Mouse (Mus musculus) embryonic facial prominence, embryonic 13.5 days (tissue): ENCODE results near the gene Ttc37. TPM values are rescaled to one million over a fixed set of nuclear protein-coding genes. Genes with fewer than 3 reads are reported as not detected.
A peak's percentile ranks its signal among the peaks of the same experiment; 100 is the strongest.

Experiments
- ATAC-seq: fragments of 200-750 bp; cut with Nextera tagmentation; 2 replicates; pipeline ENCODE4 v1.8.0; 2017; ENCODE audit warnings: low read depth; ENCODE audit not compliant: insufficient number of reproducible peaks, insufficient read depth, low FRiP score, low TSS enrichment
- H3K27ac ChIP-seq: fragments of 300-500 bp; sonication (generic); 2 replicates; pipeline ENCODE4 v1.5.1; 2015; ENCODE audit warnings: moderate library complexity, mild to moderate bottlenecking, inconsistent platforms
- H3K27me3 ChIP-seq: fragments of 300-500 bp; sonication (generic); 2 replicates; pipeline ENCODE4 v1.6.1; 2015; ENCODE audit warnings: mild to moderate bottlenecking, inconsistent platforms
- H3K36me3 ChIP-seq: fragments of 300-500 bp; sonication (generic); 2 replicates; pipeline ENCODE4 v1.6.1; 2015; ENCODE audit warnings: mild to moderate bottlenecking, inconsistent platforms
- H3K4me1 ChIP-seq: fragments of 300-500 bp; sonication (generic); 2 replicates; pipeline ENCODE4 v1.6.1; 2015; ENCODE audit warnings: inconsistent platforms
- H3K4me2 ChIP-seq: fragments of 300-500 bp; sonication (generic); 2 replicates; pipeline ENCODE4 v1.6.1; 2015; ENCODE audit warnings: moderate library complexity, mild to moderate bottlenecking, inconsistent platforms
- H3K4me3 ChIP-seq: fragments of 300-500 bp; sonication (generic); 2 replicates; pipeline ENCODE4 v1.5.1; 2015; ENCODE audit warnings: mild to moderate bottlenecking, inconsistent platforms
- H3K9ac ChIP-seq: fragments of 300-500 bp; sonication (generic); 2 replicates; pipeline ENCODE4 v1.6.1; 2015; ENCODE audit warnings: mild to moderate bottlenecking, inconsistent platforms
- H3K9me3 ChIP-seq: fragments of 300-500 bp; sonication (generic); 2 replicates; pipeline ENCODE4 v1.6.1; 2016; ENCODE audit warnings: inconsistent platforms
- WGBS: fragments of 180-500 bp; shearing (Covaris S2); methylation state at CpG from one replicate; pipeline ENCODE4 v1.1.7; 2015; ENCODE audit warnings: mixed read lengths; 5-methylcytosine and 5-hydroxymethylcytosine counted together
- polyA plus RNA-seq: library from polyadenylated mRNA; unstranded; fragments of >200 nt; fragmentation: Nextera tagmentation; extraction: Ambion mirVana; gene quantifications from 2 replicates; pipeline ENCODE4 v1.2.1, GENCODE M21; 2015

The Ttc37 gene
- polyA plus RNA-seq, 1 experiment from 2014 or later = 16.4 TPM

GRCm38 (mm10) chr13:76074323-76074722 lies 24.2 kb upstream of the Ttc37 start:
- no peaks in the 10 kb centered on the region for H3K9me3 ChIP-seq
- no peak overlapping the region for H3K27ac ChIP-seq
- no peak overlapping the region for H3K4me3 ChIP-seq
- H3K4me2 ChIP-seq = no peak overlapping the region
- no peak for ATAC-seq
- H3K9ac ChIP-seq = no peak overlapping the region
- no peaks in the 10 kb centered on the region for H3K27me3 ChIP-seq
- H3K36me3 ChIP-seq = no peaks in the 10 kb centered on the region
- H3K4me1 ChIP-seq = no peaks in the 10 kb centered on the region
- WGBS = 91% methylated on average over 1 of the region's 1 CpGs

DNA sequence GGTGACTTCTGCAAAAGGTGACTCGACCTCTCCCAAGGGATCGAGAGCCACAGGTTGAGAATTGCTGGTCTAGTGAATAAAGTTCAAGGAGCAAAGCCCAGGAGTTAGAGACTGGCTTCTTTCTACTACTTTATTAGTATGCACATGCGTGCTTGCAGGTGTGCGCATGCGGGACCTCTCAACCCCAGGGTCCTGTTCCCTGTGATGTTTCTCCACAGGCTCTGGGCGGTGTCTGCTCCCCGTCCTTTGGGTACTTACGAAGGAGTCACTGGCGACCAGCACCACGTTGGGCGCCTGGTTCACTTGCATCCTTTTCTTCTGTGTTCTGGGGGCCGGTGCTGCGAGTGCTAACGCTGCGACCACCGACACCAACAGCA lies 430 bp upstream of the Ttc37 start:
- WGBS = 3% methylated on average over 16 of the region's 16 CpGs
- Histone ChIP-seq H3K27ac (peak overlapping the region; percentile 79; the same call in 1 of the 2 replicates), H3K4me3 (peak overlapping the region; percentile 75), H3K4me1 (no peaks in the 10 kb centered on the region; the same call in 1 of the 2 replicates), H3K27me3 (no peaks in the 10 kb centered on the region), H3K9ac (peak overlapping the region; percentile 79), H3K36me3 (peaks cover 8% of the 10 kb centered on the region), H3K9me3 (no peaks in the 10 kb centered on the region), H3K4me2 (peak overlapping the region; percentile 57)
- ATAC-seq = peak; percentile 81

GRCm38 (mm10) chr13:76101989-76102388 lies 3.5 kb downstream of the Ttc37 start:
- H3K4me2 ChIP-seq = no peak overlapping the region
- H3K27ac ChIP-seq = no peak overlapping the region
- no peak for ATAC-seq
- no peak overlapping the region for H3K4me3 ChIP-seq
- H3K36me3 ChIP-seq = peaks cover 13% of the 10 kb centered on the region
- H3K9ac ChIP-seq = no peak overlapping the region
- H3K4me1 ChIP-seq = no peaks in the 10 kb centered on the region; the same call in 1 of the 2 replicates
- 93% methylated on average over 2 of the region's 2 CpGs for WGBS
- H3K27me3 ChIP-seq = no peaks in the 10 kb centered on the region
- no peaks in the 10 kb centered on the region for H3K9me3 ChIP-seq

GRCm38 (mm10) chr13:76109069-76109824 lies 10.7 kb downstream of the Ttc37 start:
- Histone ChIP-seq H3K4me3 (no peak overlapping the region), H3K4me2 (no peak overlapping the region), H3K27me3 (no peaks in the 10 kb centered on the region), H3K4me1 (no peaks in the 10 kb centered on the region), H3K36me3 (peaks cover 48% of the 10 kb centered on the region), H3K27ac (no peak overlapping the region), H3K9ac (no peak overlapping the region), H3K9me3 (no peaks in the 10 kb centered on the region)
- 88% methylated on average over 18 of the region's 18 CpGs for WGBS
- no peak for ATAC-seq

- no peak for ATAC-seq
- Histone ChIP-seq H3K36me3 (peaks cover 78% of the 10 kb centered on the region), H3K27me3 (no peaks in the 10 kb centered on the region), H3K4me1 (no peaks in the 10 kb centered on the region), H3K9ac (no peak overlapping the region), H3K4me3 (no peak overlapping the region), H3K27ac (no peak overlapping the region), H3K4me2 (no peak overlapping the region), H3K9me3 (no peaks in the 10 kb centered on the region)
- 75% methylated on average over 4 of the region's 4 CpGs for WGBS
Measured at GRCm38 (mm10) chr13:76128799-76129198, 30.3 kb downstream of the Ttc37 start.

- H3K27me3 ChIP-seq = no peaks in the 10 kb centered on the region
- H3K4me2 ChIP-seq = no peak overlapping the region
- H3K9me3 ChIP-seq = no peaks in the 10 kb centered on the region
- H3K4me1 ChIP-seq = no peaks in the 10 kb centered on the region
- H3K4me3 ChIP-seq = no peak overlapping the region
- no peak overlapping the region for H3K9ac ChIP-seq
- H3K27ac ChIP-seq = no peak overlapping the region
- 83% methylated on average over 4 of the region's 4 CpGs for WGBS
- no peak for ATAC-seq
- H3K36me3 ChIP-seq = peaks cover 66% of the 10 kb centered on the region
Measured at GRCm38 (mm10) chr13:76132415-76132814, 33.9 kb downstream of the Ttc37 start.

- H3K4me3 ChIP-seq = no peak overlapping the region
- no peaks in the 10 kb centered on the region for H3K4me1 ChIP-seq
- H3K36me3 ChIP-seq = peaks cover 57% of the 10 kb centered on the region
- H3K9me3 ChIP-seq = no peaks in the 10 kb centered on the region
- H3K27ac ChIP-seq = no peak overlapping the region
- H3K27me3 ChIP-seq = no peaks in the 10 kb centered on the region
- no peak overlapping the region for H3K4me2 ChIP-seq
- WGBS = 82% methylated on average over 3 of the region's 3 CpGs
- no peak for ATAC-seq
- H3K9ac ChIP-seq = no peak overlapping the region
Measured at GRCm38 (mm10) chr13:76138862-76139261, 40.3 kb downstream of the Ttc37 start.

GRCm38 (mm10) chr13:76141117-76141808 lies 42.7 kb downstream of the Ttc37 start:
- Histone ChIP-seq H3K36me3 (peaks cover 47% of the 10 kb centered on the region), H3K4me3 (no peak overlapping the region)
- WGBS = 92% methylated on average over 12 of the region's 12 CpGs

GRCm38 (mm10) chr13:76150483-76150882 lies 51.9 kb downstream of the Ttc37 start:
- Histone ChIP-seq H3K9me3 (no peaks in the 10 kb centered on the region), H3K4me2 (no peak overlapping the region), H3K27me3 (no peaks in the 10 kb centered on the region), H3K4me3 (no peak overlapping the region), H3K9ac (no peak overlapping the region), H3K4me1 (no peaks in the 10 kb centered on the region), H3K36me3 (peaks cover 50% of the 10 kb centered on the region), H3K27ac (no peak overlapping the region)
- WGBS = 87% methylated on average over 5 of the region's 5 CpGs
- ATAC-seq = no peak

More at GRCm38 (mm10) chr13:76141117-76141808, 42.7 kb downstream of the Ttc37 start:
- Histone ChIP-seq H3K27me3 (no peaks in the 10 kb centered on the region), H3K4me1 (no peaks in the 10 kb centered on the region), H3K4me2 (no peak overlapping the region), H3K9ac (no peak overlapping the region), H3K27ac (no peak overlapping the region), H3K9me3 (no peaks in the 10 kb centered on the region)
- ATAC-seq = no peak

GRCm38 (mm10) chr13:76157099-76157498 lies 58.6 kb downstream of the Ttc37 start:
- 96% methylated on average over 3 of the region's 3 CpGs for WGBS
- Histone ChIP-seq H3K4me2 (no peak overlapping the region), H3K27ac (no peak overlapping the region), H3K4me1 (no peaks in the 10 kb centered on the region), H3K27me3 (no peaks in the 10 kb centered on the region), H3K4me3 (no peak overlapping the region), H3K9me3 (no peaks in the 10 kb centered on the region), H3K9ac (no peak overlapping the region), H3K36me3 (peaks cover 58% of the 10 kb centered on the region)
- no peak for ATAC-seq

GRCm38 (mm10) chr13:76157508-76157907 lies 59.0 kb downstream of the Ttc37 start:
- 92% methylated on average over 1 of the region's 1 CpGs for WGBS
- Histone ChIP-seq H3K9me3 (no peaks in the 10 kb centered on the region; the same call in 1 of the 2 replicates), H3K4me2 (no peak overlapping the region), H3K4me1 (no peaks in the 10 kb centered on the region), H3K36me3 (peaks cover 62% of the 10 kb centered on the region), H3K4me3 (no peak overlapping the region), H3K27me3 (no peaks in the 10 kb centered on the region), H3K9ac (no peak overlapping the region), H3K27ac (no peak overlapping the region)
- ATAC-seq = no peak

- H3K27me3 ChIP-seq = no peaks in the 10 kb centered on the region
- no peak overlapping the region for H3K4me3 ChIP-seq
- no peak overlapping the region for H3K27ac ChIP-seq
- no peak for ATAC-seq
- 75% methylated on average over 2 of the region's 2 CpGs for WGBS
- H3K4me2 ChIP-seq = no peak overlapping the region
- no peak overlapping the region for H3K9ac ChIP-seq
- H3K4me1 ChIP-seq = no peaks in the 10 kb centered on the region
- H3K36me3 ChIP-seq = peaks cover 76% of the 10 kb centered on the region
- no peaks in the 10 kb centered on the region; the same call in 1 of the 2 replicates for H3K9me3 ChIP-seq
Measured at GRCm38 (mm10) chr13:76160587-76160986, 62.1 kb downstream of the Ttc37 start.
